ENCODE assay signal across 8 mouse cellular contexts in genomic region chr11:71004316-71004773, GRCm38 (mm10). TPM values are rescaled to one million over a fixed set of nuclear protein-coding genes. Genes with fewer than 3 reads are reported as not detected.
DNase-seq lines count a peak whose midpoint lies in the region; ATAC-seq lines count a peak whose summit lies in the region.

Dhx33 (minus strand) TSS chr11:71004437.

- peak; percentile 99 for DNase-seq in ES-CJ7 (ENCODE audit: low read depth, low spot score)
- peak; percentile 95 for DNase-seq in cerebellum, adult 11 months
- peak; percentile 99 for DNase-seq in forebrain, embryonic 14.5 days (ENCODE audit: low spot score)
- peak; percentile 94 to 96 for DNase-seq in heart, postnatal 14 days
- DNase-seq in layer of hippocampus, adult 11-12 months (ENCODE audit: low spot score), result peak; percentile 98
- DNase-seq in lung, adult 18-20 months, result peak; percentile 97 to 98
- peak; percentile 98 for DNase-seq in testis, postnatal 14 days (ENCODE audit: low spot score)

- no peaks in the 10 kb centered on the region for H3K27me3 ChIP-seq in forebrain, embryonic 14.5 days (replicated peaks; ENCODE audit: control insufficient read depth, insufficient read depth, low read length)
- no peaks in the 10 kb centered on the region for H3K27me3 ChIP-seq in neural tube, embryonic 15.5 days (replicated peaks)

- H3K4me2 ChIP-seq in forebrain, embryonic 14.5 days (ENCODE audit: low read length), result peak within 1 kb of the TSS; percentile 93
- peak within 1 kb of the TSS; percentile 91 for H3K4me2 ChIP-seq in neural tube, embryonic 15.5 days

- no peaks in the 10 kb centered on the region for H3K9me3 ChIP-seq in forebrain, embryonic 14.5 days (replicated peaks; ENCODE audit: control insufficient read depth, low read length)
- no peaks in the 10 kb centered on the region for H3K9me3 ChIP-seq in neural tube, embryonic 15.5 days (replicated peaks)

- WGBS in forebrain, embryonic 14.5 days, result under 1% methylated on average over 34 of the region's 35 CpGs
- WGBS in neural tube, embryonic 15.5 days, result 0% methylated on average over 35 of the region's 35 CpGs

- H3K27ac ChIP-seq in forebrain, embryonic 14.5 days (ENCODE audit: low read depth, low read length), result peak within 1 kb of the TSS; percentile 27; the same call in 1 of the 2 replicates
- peak within 1 kb of the TSS; percentile 82 for H3K27ac ChIP-seq in neural tube, embryonic 15.5 days (replicated peaks)

- ATAC-seq in forebrain, embryonic 14.5 days, result peak; percentile 98
- ATAC-seq in neural tube, embryonic 15.5 days (ENCODE audit: low FRiP score), result peak; percentile 98

- peak within 1 kb of the TSS; percentile 75 for H3K9ac ChIP-seq in forebrain, embryonic 14.5 days (ENCODE audit: low read length)
- H3K9ac ChIP-seq in neural tube, embryonic 15.5 days (replicated peaks), result peak within 1 kb of the TSS; percentile 77

- H3K4me3 ChIP-seq in forebrain, embryonic 14.5 days (ENCODE audit: low read depth, low read length), result peak within 1 kb of the TSS; percentile 91
- peak within 1 kb of the TSS; percentile 99 for H3K4me3 ChIP-seq in neural tube, embryonic 15.5 days (replicated peaks)

- H3K4me1 ChIP-seq in forebrain, embryonic 14.5 days (ENCODE audit: control insufficient read depth, insufficient read depth, low read length), result peaks cover 10% of the 10 kb centered on the region
- H3K4me1 ChIP-seq in neural tube, embryonic 15.5 days, result peaks cover 22% of the 10 kb centered on the region

- intact Hi-C loops in heart, postnatal 14 days (cut with DNase I), result no loop called here

- peaks cover 33% of the 10 kb centered on the region for H3K36me3 ChIP-seq in forebrain, embryonic 14.5 days (ENCODE audit: control insufficient read depth, insufficient read depth, low read length)
- H3K36me3 ChIP-seq in neural tube, embryonic 15.5 days, result peaks cover 20% of the 10 kb centered on the region

RNA-seq across cellular contexts. Expression of gene Dhx33, which starts in this region (rescaled TPM):
- 11.9 and 15.3 TPM in 2 replicates for polyA plus RNA-seq in forebrain, embryonic 14.5 days (2014; fragmentation: Nextera tagmentation; extraction: Ambion mirVana)
- 10 to 100 TPM; 10.7 to 11.6 TPM for total RNA-seq in heart, postnatal 14 days (2021)
- polyA plus RNA-seq in neural tube, embryonic 15.5 days (2015; fragmentation: Nextera tagmentation; extraction: Ambion mirVana), result 12.3 and 13.5 TPM in 2 replicates

Comparison
In these comparisons a context has a peak if more than half of its experiments do, and no peak if none do; other contexts are left out.
1. Peak in every context shown above with its lines: DNase-seq, ATAC-seq, H3K4me3 ChIP-seq and H3K27ac ChIP-seq.